Mouse (Mus musculus) testis, adult 2 months (tissue): ENCODE measurements around the gene 1810037I17Rik.

Experiments used
- CTCF ChIP-seq: fragments of 200-500 bp; IDR thresholded peaks from 2 replicates; pipeline ENCODE4 v1.5.1; 2012; ENCODE audit warnings: low read depth, mild to moderate bottlenecking, inconsistent platforms, low read length, moderate library complexity; ENCODE audit not compliant: control insufficient read depth, insufficient read depth, insufficient replicate concordance
- POLR2A ChIP-seq: fragments of 200-500 bp; IDR thresholded peaks from 2 replicates; pipeline ENCODE4 v1.6.1; 2012; ENCODE audit warnings: low read depth, mild to moderate bottlenecking, inconsistent platforms, low read length, moderate library complexity; ENCODE audit not compliant: control insufficient read depth

DNA sequence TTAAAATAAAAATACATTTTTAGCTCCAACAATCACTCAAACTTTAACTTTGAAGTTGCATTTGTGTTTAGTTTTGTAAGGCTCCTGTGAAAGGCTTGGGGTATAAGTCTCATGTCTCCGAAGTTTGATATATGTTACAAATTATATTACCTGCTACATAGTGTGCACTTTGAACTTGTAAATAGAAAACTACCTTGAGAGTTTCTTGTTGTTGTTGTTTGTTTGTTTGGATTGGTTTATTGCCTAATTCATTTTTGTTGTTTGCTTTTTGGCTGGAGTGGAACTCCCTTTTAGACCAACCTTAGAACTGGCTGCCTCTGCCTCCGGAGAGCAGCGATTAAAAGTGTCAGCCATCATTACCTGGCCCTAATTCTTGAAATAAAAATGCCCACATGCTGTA, 29.2 kb upstream of the 1810037I17Rik start, which contains the start of gene Fabp2:
- TF ChIP-seq CTCF (no peak), POLR2A (no peak)
